Mouse (Mus musculus): ENCODE data around the gene Gm42906. TPM values are rescaled to one million over a fixed set of nuclear protein-coding genes. Genes with fewer than 3 reads are reported as not detected.

The Gm42906 gene
- polyA plus RNA-seq, 2 experiments: not detected

GRCm38 (mm10) chr5:151396119-151396518, 31.8 kb downstream of the Gm42906 start:
- no peak overlapping the region for H3K4me2 ChIP-seq (ENCODE audit: low read depth)
- H3K4me1 ChIP-seq (replicated peaks; ENCODE audit: control insufficient read depth in 2 of 2, insufficient read depth in 2 of 2, low read length in 1 of 2): no peaks in the 10 kb centered on the region
- no peak for TF ChIP-seq CTCF (IDR thresholded peaks at IDR 0.05; ENCODE audit: low read depth)
- no peak for TF ChIP-seq EP300 (IDR thresholded peaks at IDR 0.05; ENCODE audit: low read depth)
- no peak overlapping the region for H3K9ac ChIP-seq (replicated peaks)
- no peaks in the 10 kb centered on the region for H3K9me3 ChIP-seq (ENCODE audit: control insufficient read depth, low read length)
- H3K27me3 ChIP-seq (ENCODE audit: control insufficient read depth, insufficient read depth, low read length): no peaks in the 10 kb centered on the region
- H3K27ac ChIP-seq: no peak overlapping the region
- no peak for ATAC-seq (ENCODE audit: insufficient read depth)
- WGBS (ENCODE audit: insufficient replicate concordance): 59% methylated on average over 4 of the region's 4 CpGs
- no peaks in the 10 kb centered on the region for H3K36me3 ChIP-seq (replicated peaks; ENCODE audit: control insufficient read depth, insufficient read depth, low read depth)
- H3K4me3 ChIP-seq (ENCODE audit: insufficient read depth in 1 of 2, low read depth in 2 of 2, low read length in 2 of 2): no peak overlapping the region
- DNase-seq (ENCODE audit: low read depth in 3 of 3, low spot score in 3 of 3): no peak

- Histone ChIP-seq H3K36me3 (replicated peaks; ENCODE audit: control insufficient read depth, insufficient read depth, low read depth) (no peaks in the 10 kb centered on the region), H3K4me2 (ENCODE audit: low read depth) (no peak overlapping the region), H3K9me3 (ENCODE audit: control insufficient read depth, low read length) (no peaks in the 10 kb centered on the region), H3K4me1 (replicated peaks; ENCODE audit: control insufficient read depth in 2 of 2, insufficient read depth in 2 of 2, low read length in 1 of 2) (no peaks in the 10 kb centered on the region), H3K27me3 (ENCODE audit: control insufficient read depth, insufficient read depth, low read length) (no peaks in the 10 kb centered on the region), H3K4me3 (ENCODE audit: insufficient read depth in 1 of 2, low read depth in 2 of 2, low read length in 2 of 2) (no peak overlapping the region), H3K9ac (replicated peaks) (no peak overlapping the region), H3K27ac (no peak overlapping the region)
- TF ChIP-seq EP300 (IDR thresholded peaks at IDR 0.05; ENCODE audit: low read depth): no peak
- TF ChIP-seq CTCF (IDR thresholded peaks at IDR 0.05; ENCODE audit: low read depth): no peak
- ATAC-seq (ENCODE audit: insufficient read depth) (no peak), DNase-seq (ENCODE audit: low read depth in 3 of 3, low spot score in 3 of 3) (no peak)
- WGBS (ENCODE audit: insufficient replicate concordance): 38% methylated on average over 5 of the region's 5 CpGs
These were observed 33.3 kb downstream of the Gm42906 start for GRCm38 (mm10) chr5:151394690-151395089.

GRCm38 (mm10) chr5:151393821-151394662, 33.9 kb downstream of the Gm42906 start:
- H3K4me3 ChIP-seq (ENCODE audit: insufficient read depth in 1 of 2, low read depth in 2 of 2, low read length in 2 of 2): no peak overlapping the region
- WGBS (ENCODE audit: insufficient replicate concordance): 35% methylated on average over 7 of the region's 7 CpGs
- TF ChIP-seq EP300 (IDR thresholded peaks at IDR 0.05; ENCODE audit: low read depth): no peak
- no peak for TF ChIP-seq CTCF (IDR thresholded peaks at IDR 0.05; ENCODE audit: low read depth)
- H3K9me3 ChIP-seq (ENCODE audit: control insufficient read depth, low read length): no peaks in the 10 kb centered on the region
- H3K36me3 ChIP-seq (replicated peaks; ENCODE audit: control insufficient read depth, insufficient read depth, low read depth): no peaks in the 10 kb centered on the region
- no peak overlapping the region for H3K9ac ChIP-seq (replicated peaks)
- no peak overlapping the region for H3K27ac ChIP-seq
- no peaks in the 10 kb centered on the region for H3K4me1 ChIP-seq (replicated peaks; ENCODE audit: control insufficient read depth in 2 of 2, insufficient read depth in 2 of 2, low read length in 1 of 2)
- ATAC-seq (ENCODE audit: insufficient read depth) (no peak), DNase-seq (ENCODE audit: low read depth in 3 of 3, low spot score in 3 of 3) (no peak)
- no peak overlapping the region for H3K4me2 ChIP-seq (ENCODE audit: low read depth)
- H3K27me3 ChIP-seq (ENCODE audit: control insufficient read depth, insufficient read depth, low read length): no peaks in the 10 kb centered on the region

GRCm38 (mm10) chr5:151389827-151390226, 38.1 kb downstream of the Gm42906 start:
- 72% methylated on average over 1 of the region's 1 CpGs for WGBS (ENCODE audit: insufficient replicate concordance)
- ATAC-seq (ENCODE audit: insufficient read depth) (no peak), DNase-seq (ENCODE audit: low read depth in 3 of 3, low spot score in 3 of 3) (no peak)
- TF ChIP-seq CTCF (IDR thresholded peaks at IDR 0.05; ENCODE audit: low read depth) (no peak), EP300 (IDR thresholded peaks at IDR 0.05; ENCODE audit: low read depth) (no peak)
- Histone ChIP-seq H3K27me3 (ENCODE audit: control insufficient read depth, insufficient read depth, low read length) (no peaks in the 10 kb centered on the region), H3K4me3 (ENCODE audit: insufficient read depth in 1 of 2, low read depth in 2 of 2, low read length in 2 of 2) (no peak overlapping the region), H3K36me3 (replicated peaks; ENCODE audit: control insufficient read depth, insufficient read depth, low read depth) (no peaks in the 10 kb centered on the region), H3K9ac (replicated peaks) (no peak overlapping the region), H3K4me1 (replicated peaks; ENCODE audit: control insufficient read depth in 2 of 2, insufficient read depth in 2 of 2, low read length in 1 of 2) (no peaks in the 10 kb centered on the region), H3K4me2 (ENCODE audit: low read depth) (no peak overlapping the region), H3K9me3 (ENCODE audit: control insufficient read depth, low read length) (no peaks in the 10 kb centered on the region), H3K27ac (no peak overlapping the region)

GRCm38 (mm10) chr5:151379896-151380295, 48.1 kb downstream of the Gm42906 start:
- H3K9me3 ChIP-seq (ENCODE audit: control insufficient read depth, low read length): no peaks in the 10 kb centered on the region
- ATAC-seq (ENCODE audit: insufficient read depth): no peak
- no peak overlapping the region for H3K27ac ChIP-seq
- no peaks in the 10 kb centered on the region for H3K36me3 ChIP-seq (replicated peaks; ENCODE audit: control insufficient read depth, insufficient read depth, low read depth)
- no peak overlapping the region for H3K9ac ChIP-seq (replicated peaks)
- 68% methylated on average over 2 of the region's 2 CpGs for WGBS (ENCODE audit: insufficient replicate concordance)
- H3K4me2 ChIP-seq (ENCODE audit: low read depth): no peak overlapping the region
- no peaks in the 10 kb centered on the region for H3K4me1 ChIP-seq (replicated peaks; ENCODE audit: control insufficient read depth in 2 of 2, insufficient read depth in 2 of 2, low read length in 1 of 2)
- H3K27me3 ChIP-seq (ENCODE audit: control insufficient read depth, insufficient read depth, low read length): no peaks in the 10 kb centered on the region
- TF ChIP-seq CTCF (IDR thresholded peaks at IDR 0.05; ENCODE audit: low read depth) (no peak), EP300 (IDR thresholded peaks at IDR 0.05; ENCODE audit: low read depth) (no peak)
- no peak overlapping the region for H3K4me3 ChIP-seq (ENCODE audit: insufficient read depth in 1 of 2, low read depth in 2 of 2, low read length in 2 of 2)
- no peak for DNase-seq (ENCODE audit: low read depth in 3 of 3, low spot score in 3 of 3)
